Mouse (Mus musculus): Measurements from ENCODE around the gene Ifitm10. TPM values are rescaled to one million over a fixed set of nuclear protein-coding genes. Genes with fewer than 3 reads are reported as not detected.
"Not testable (repeated sequence)": the region's sequence is repeated elsewhere in the genome, so short reads cannot be mapped to it uniquely, and the experiment has no call there.

The Ifitm10 gene
- polyA plus RNA-seq, 1 experiment from 2014 or later: 2.2 TPM

- H3K27ac ChIP-seq (ENCODE audit: low read depth): no peak overlapping the region
- no peaks in the 10 kb centered on the region for H3K36me3 ChIP-seq (replicated peaks; ENCODE audit: insufficient read depth, low read length)
- DNase-seq: no peak
- H3K27me3 ChIP-seq (ENCODE audit: insufficient read depth, low read length): no peaks in the 10 kb centered on the region
- TF ChIP-seq EP300 (IDR thresholded peaks at IDR 0.05; ENCODE audit: low read depth): no peak
- TF ChIP-seq CTCF (IDR thresholded peaks at IDR 0.05; ENCODE audit: low read depth): no peak
- no peak for ATAC-seq
- WGBS (ENCODE audit: insufficient replicate concordance): 51% methylated on average over 4 of the region's 4 CpGs
- no peaks in the 10 kb centered on the region for H3K9me3 ChIP-seq (ENCODE audit: low read length)
- no peak overlapping the region for H3K4me2 ChIP-seq (ENCODE audit: low read depth, low read length)
- H3K4me3 ChIP-seq (ENCODE audit: low read depth, low read length): no peak overlapping the region
- peaks cover 7% of the 10 kb centered on the region for H3K4me1 ChIP-seq (ENCODE audit: insufficient read depth)
- H3K9ac ChIP-seq (replicated peaks): no peak overlapping the region
Measured at GRCm38 (mm10) chr7:142415314-142415713, 41.8 kb upstream of the Ifitm10 start.

- H3K4me1 ChIP-seq (ENCODE audit: insufficient read depth): no peaks in the 10 kb centered on the region
- H3K9ac ChIP-seq (replicated peaks): no peak overlapping the region
- H3K27me3 ChIP-seq (ENCODE audit: insufficient read depth, low read length): no peaks in the 10 kb centered on the region
- no peak overlapping the region for H3K27ac ChIP-seq (ENCODE audit: low read depth)
- DNase-seq (no peak), ATAC-seq (no peak)
- H3K4me2 ChIP-seq (ENCODE audit: low read depth, low read length): no peak overlapping the region
- no peaks in the 10 kb centered on the region for H3K9me3 ChIP-seq (ENCODE audit: low read length)
- 58% methylated on average over 6 of the region's 6 CpGs for WGBS (ENCODE audit: insufficient replicate concordance)
- no peak for TF ChIP-seq EP300 (IDR thresholded peaks at IDR 0.05; ENCODE audit: low read depth)
- TF ChIP-seq CTCF (IDR thresholded peaks at IDR 0.05; ENCODE audit: low read depth): no peak
- H3K4me3 ChIP-seq (ENCODE audit: low read depth, low read length): no peak overlapping the region
- H3K36me3 ChIP-seq (replicated peaks; ENCODE audit: insufficient read depth, low read length): no peaks in the 10 kb centered on the region
Measured at GRCm38 (mm10) chr7:142413285-142413684, 39.7 kb upstream of the Ifitm10 start.

GRCm38 (mm10) chr7:142409603-142410002, 36.0 kb upstream of the Ifitm10 start:
- Histone ChIP-seq H3K9ac (replicated peaks) (no peak overlapping the region), H3K4me1 (ENCODE audit: insufficient read depth) (no peaks in the 10 kb centered on the region), H3K4me2 (ENCODE audit: low read depth, low read length) (no peak overlapping the region), H3K36me3 (replicated peaks; ENCODE audit: insufficient read depth, low read length) (no peaks in the 10 kb centered on the region), H3K27ac (ENCODE audit: low read depth) (no peak overlapping the region), H3K27me3 (ENCODE audit: insufficient read depth, low read length) (no peaks in the 10 kb centered on the region), H3K9me3 (ENCODE audit: low read length) (no peaks in the 10 kb centered on the region), H3K4me3 (ENCODE audit: low read depth, low read length) (no peak overlapping the region)
- DNase-seq (no peak), ATAC-seq (no peak)
- WGBS (ENCODE audit: insufficient replicate concordance): 80% methylated on average over 3 of the region's 3 CpGs
- TF ChIP-seq CTCF (IDR thresholded peaks at IDR 0.05; ENCODE audit: low read depth): no peak
- no peak for TF ChIP-seq EP300 (IDR thresholded peaks at IDR 0.05; ENCODE audit: low read depth)

GRCm38 (mm10) chr7:142408686-142409085, 35.1 kb upstream of the Ifitm10 start:
- H3K27ac ChIP-seq (ENCODE audit: low read depth): no peak overlapping the region
- no peaks in the 10 kb centered on the region for H3K4me1 ChIP-seq (ENCODE audit: insufficient read depth)
- H3K36me3 ChIP-seq (replicated peaks; ENCODE audit: insufficient read depth, low read length): no peaks in the 10 kb centered on the region
- ATAC-seq (no peak), DNase-seq (no peak)
- H3K9me3 ChIP-seq (ENCODE audit: low read length): no peaks in the 10 kb centered on the region
- no peak overlapping the region for H3K4me2 ChIP-seq (ENCODE audit: low read depth, low read length)
- TF ChIP-seq EP300 (IDR thresholded peaks at IDR 0.05; ENCODE audit: low read depth): no peak
- TF ChIP-seq CTCF (IDR thresholded peaks at IDR 0.05; ENCODE audit: low read depth): no peak
- WGBS (ENCODE audit: insufficient replicate concordance): 90% methylated on average over 8 of the region's 8 CpGs
- H3K9ac ChIP-seq (replicated peaks): no peak overlapping the region
- no peaks in the 10 kb centered on the region for H3K27me3 ChIP-seq (ENCODE audit: insufficient read depth, low read length)
- no peak overlapping the region for H3K4me3 ChIP-seq (ENCODE audit: low read depth, low read length)

- Histone ChIP-seq H3K9me3 (ENCODE audit: low read length) (no peaks in the 10 kb centered on the region), H3K4me1 (ENCODE audit: insufficient read depth) (no peaks in the 10 kb centered on the region), H3K27me3 (ENCODE audit: insufficient read depth, low read length) (no peaks in the 10 kb centered on the region), H3K36me3 (replicated peaks; ENCODE audit: insufficient read depth, low read length) (no peaks in the 10 kb centered on the region), H3K9ac (replicated peaks) (no peak overlapping the region), H3K27ac (ENCODE audit: low read depth) (no peak overlapping the region), H3K4me2 (ENCODE audit: low read depth, low read length) (no peak overlapping the region), H3K4me3 (ENCODE audit: low read depth, low read length) (no peak overlapping the region)
- ATAC-seq (no peak), DNase-seq (no peak)
- 57% methylated on average over 4 of the region's 4 CpGs for WGBS (ENCODE audit: insufficient replicate concordance)
- TF ChIP-seq EP300 (IDR thresholded peaks at IDR 0.05; ENCODE audit: low read depth) (no peak), CTCF (IDR thresholded peaks at IDR 0.05; ENCODE audit: low read depth) (peak; percentile 34)
Measured at GRCm38 (mm10) chr7:142407935-142408334, 34.4 kb upstream of the Ifitm10 start.

GRCm38 (mm10) chr7:142405134-142405533, 31.6 kb upstream of the Ifitm10 start:
- H3K4me2 ChIP-seq (ENCODE audit: low read depth, low read length): not testable (repeated sequence)

GRCm38 (mm10) chr7:142403591-142403990, 30.0 kb upstream of the Ifitm10 start:
- H3K4me2 ChIP-seq (ENCODE audit: low read depth, low read length): no peak overlapping the region
- ATAC-seq: peak; percentile 42; the same call in 1 of the 2 replicates
- H3K27me3 ChIP-seq (ENCODE audit: insufficient read depth, low read length): no peaks in the 10 kb centered on the region
- H3K9me3 ChIP-seq (ENCODE audit: low read length): no peaks in the 10 kb centered on the region
- no peak for TF ChIP-seq CTCF (IDR thresholded peaks at IDR 0.05; ENCODE audit: low read depth)
- TF ChIP-seq EP300 (IDR thresholded peaks at IDR 0.05; ENCODE audit: low read depth): no peak
- H3K27ac ChIP-seq (ENCODE audit: low read depth): 0 out of 2 replicates have a peak overlapping the region, but pooled peaks have one; percentile 1
- no peak overlapping the region for H3K4me3 ChIP-seq (ENCODE audit: low read depth, low read length)
- DNase-seq: peak; percentile 28
- no peaks in the 10 kb centered on the region for H3K36me3 ChIP-seq (replicated peaks; ENCODE audit: insufficient read depth, low read length)
- peaks cover 13% of the 10 kb centered on the region for H3K4me1 ChIP-seq (ENCODE audit: insufficient read depth)
- WGBS (ENCODE audit: insufficient replicate concordance): 35% methylated on average over 4 of the region's 4 CpGs
- no peak overlapping the region for H3K9ac ChIP-seq (replicated peaks)

More at GRCm38 (mm10) chr7:142405134-142405533, 31.6 kb upstream of the Ifitm10 start:
- ATAC-seq; H3K27ac ChIP-seq (ENCODE audit: low read depth); H3K9ac ChIP-seq (replicated peaks); DNase-seq; H3K27me3 ChIP-seq (ENCODE audit: insufficient read depth, low read length); H3K9me3 ChIP-seq (ENCODE audit: low read length); H3K4me3 ChIP-seq (ENCODE audit: low read depth, low read length); H3K4me1 ChIP-seq (ENCODE audit: insufficient read depth); H3K36me3 ChIP-seq (replicated peaks; ENCODE audit: insufficient read depth, low read length): not testable (repeated sequence)
- WGBS (ENCODE audit: insufficient replicate concordance): 87% methylated on average over 5 of the region's 5 CpGs
